Comparison of ENCODE assay signal across 11 mouse cellular contexts in the genomic region with DNA sequence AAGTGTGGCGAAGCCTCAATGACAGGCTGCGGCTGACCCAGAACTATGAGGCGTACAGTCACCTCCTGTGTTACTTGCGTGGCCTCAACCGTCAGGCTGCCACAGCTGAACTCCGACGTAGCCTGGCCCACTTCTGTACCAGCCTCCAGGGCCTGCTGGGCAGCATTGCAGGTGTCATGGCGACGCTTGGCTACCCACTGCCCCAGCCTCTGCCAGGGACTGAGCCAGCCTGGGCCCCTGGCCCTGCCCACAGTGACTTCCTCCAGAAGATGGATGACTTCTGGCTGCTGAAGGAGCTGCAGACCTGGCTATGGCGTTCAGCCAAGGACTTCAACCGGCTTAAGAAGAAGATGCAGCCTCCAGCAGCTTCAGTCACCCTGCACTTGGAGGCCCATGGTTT. TPM values are rescaled to one million over a fixed set of nuclear protein-coding genes. Genes with fewer than 3 reads are reported as not detected.
DNase-seq lines count a peak whose midpoint lies in the region; ATAC-seq and TF ChIP-seq lines count a peak whose summit lies in the region.
"Had no signal": no experiment of that assay in that cellular context is flagged by ENCODE, and none has a peak within 500 bp of the region (broad histone marks: within the 10 kb centered on the region; RNA-seq: fewer than 3 reads in every experiment).

No protein-coding gene starts in this region.

- intact Hi-C loops in gastrocnemius, adult 2 months (cut with DNase I): no loop called here
- intact Hi-C loops in left cerebral cortex, adult 2 months (cut with DNase I): no loop called here

- H3K4me3 ChIP-seq in gastrocnemius, adult 2 months: no peak overlapping the region
- no peak overlapping the region for H3K4me3 ChIP-seq in left cerebral cortex, adult 2 months

- no peak for TF ChIP-seq CTCF in gastrocnemius, adult 2 months (IDR thresholded peaks at IDR 0.05)
- no peak for TF ChIP-seq CTCF in left cerebral cortex, adult 2 months (IDR thresholded peaks at IDR 0.05)

- peak; percentile 64 for DNase-seq in kidney, adult 11 months
- DNase-seq in kidney, adult 9 months: no peak
- DNase-seq in adrenal gland, postnatal 25 days: peak; percentile 54
- peak; percentile 59 to 61 for DNase-seq in kidney, adult 8-10 months
- DNase-seq in gastrocnemius, adult 2 months: no peak
- DNase-seq in ovary, postnatal 36 days (ENCODE audit: low spot score): no peak
- DNase-seq in left cerebral cortex, adult 2 months (ENCODE audit: extremely low spot score in 1 of 2, low spot score in 2 of 2): no peak
- DNase-seq: cerebellum, adult 2 months; right cerebral cortex, postnatal 14 days had no signal

- peak; percentile 42 for ATAC-seq in monocyte, adult 5-6 weeks (replicated peaks; ENCODE audit: insufficient number of reproducible peaks, low FRiP score, low TSS enrichment, poor library complexity, severe bottlenecking)

- no peak overlapping the region for H3K27ac ChIP-seq in gastrocnemius, adult 2 months
- H3K27ac ChIP-seq in left cerebral cortex, adult 2 months: no peak overlapping the region
- H3K27ac ChIP-seq: macrophage had no signal

RNA-seq across cellular contexts. Expression of a gene that starts 8.0 kb away (rescaled TPM):
- total RNA-seq in adrenal gland, postnatal 25 days (2021): not detected in 2 replicates
- not detected in 3 replicates for total RNA-seq in monocyte, adult 5-6 weeks (2017)
- total RNA-seq in gastrocnemius, adult 2 months (2021): not detected
- not detected for total RNA-seq in left cerebral cortex, adult 2 months (2021)

RNA-seq across cellular contexts. Expression of a gene that starts 8.1 kb away (rescaled TPM):
- total RNA-seq in adrenal gland, postnatal 25 days (2021): 11.0 and 14.5 TPM in 2 replicates
- 10.2 to 28.8 TPM (median 19.7 TPM) in 3 replicates for total RNA-seq in monocyte, adult 5-6 weeks (2017)
- under 1 TPM; 0.38 to 0.89 TPM for total RNA-seq in gastrocnemius, adult 2 months (2021)
- 1 to 10 TPM; 1.3 to 2.1 TPM for total RNA-seq in left cerebral cortex, adult 2 months (2021)

RNA-seq across cellular contexts. Expression of a gene that starts 9.5 kb away (rescaled TPM):
- 56.8 and 60.4 TPM in 2 replicates for total RNA-seq in adrenal gland, postnatal 25 days (2021)
- 94.0 to 149 TPM (median 107 TPM) in 3 replicates for total RNA-seq in monocyte, adult 5-6 weeks (2017)
- total RNA-seq in gastrocnemius, adult 2 months (2021): 10 to 100 TPM; 13.6 to 16.4 TPM
- 10 to 100 TPM; 15.4 to 17.6 TPM for total RNA-seq in left cerebral cortex, adult 2 months (2021)

RNA-seq across cellular contexts. Expression of a gene that starts 20.7 kb away (rescaled TPM):
- 10.1 and 10.8 TPM in 2 replicates for total RNA-seq in adrenal gland, postnatal 25 days (2021)
- 19.1 to 26.3 TPM (median 20.7 TPM) in 3 replicates for total RNA-seq in monocyte, adult 5-6 weeks (2017)
- total RNA-seq in gastrocnemius, adult 2 months (2021): 1 to 10 TPM; 2.8 to 3.4 TPM
- 10 to 100 TPM in 1 of 2 experiments, 1 to 10 TPM in 1; 8.7 to 10.1 TPM for total RNA-seq in left cerebral cortex, adult 2 months (2021)

RNA-seq across cellular contexts. Expression of a gene that starts 30.3 kb away (rescaled TPM):
- total RNA-seq in adrenal gland, postnatal 25 days (2021): 373 and 392 TPM in 2 replicates
- 479 to 544 TPM (median 541 TPM) in 3 replicates for total RNA-seq in monocyte, adult 5-6 weeks (2017)
- 100 to 1,000 TPM; 201 to 214 TPM for total RNA-seq in gastrocnemius, adult 2 months (2021)
- 100 to 1,000 TPM; 293 to 306 TPM for total RNA-seq in left cerebral cortex, adult 2 months (2021)

Comparison
In these comparisons a context has a peak if more than half of its experiments do, and no peak if none do; other contexts are left out.
1. DNase-seq: peak in kidney, adult 11 months (single experiment), adrenal gland, postnatal 25 days (single experiment) and kidney, adult 8-10 months (2 of 2); none in kidney, adult 9 months (single experiment), gastrocnemius, adult 2 months (single experiment), ovary, postnatal 36 days (single experiment) and left cerebral cortex, adult 2 months (0 of 2).